14 mouse cellular contexts compared by ENCODE assay signal in genomic region chr4:137791440-137791839, GRCm38 (mm10). TPM values are rescaled to one million over a fixed set of nuclear protein-coding genes. Genes with fewer than 3 reads are reported as not detected.
DNase-seq lines count a peak whose midpoint lies in the region; ATAC-seq lines count a peak whose summit lies in the region.
"Had no signal": no experiment of that assay in that cellular context is flagged by ENCODE, and none has a peak within 500 bp of the region (broad histone marks: within the 10 kb centered on the region; RNA-seq: fewer than 3 reads in every experiment).

No protein-coding gene starts in this region.

- no peaks in the 10 kb centered on the region for H3K36me3 ChIP-seq in forebrain, embryonic 12.5 days (replicated peaks)
- H3K36me3 ChIP-seq in forebrain, embryonic 15.5 days: no peaks in the 10 kb centered on the region
- no peaks in the 10 kb centered on the region for H3K36me3 ChIP-seq in midbrain, embryonic 10.5 days
- no peaks in the 10 kb centered on the region for H3K36me3 ChIP-seq in midbrain, embryonic 15.5 days (replicated peaks)
- no peaks in the 10 kb centered on the region for H3K36me3 ChIP-seq in embryonic facial prominence, embryonic 10.5 days (replicated peaks)
- H3K36me3 ChIP-seq in midbrain, embryonic 12.5 days: no peaks in the 10 kb centered on the region
- H3K36me3 ChIP-seq: liver, embryonic 12.5 days had no signal

- H3K27me3 ChIP-seq in forebrain, embryonic 12.5 days: peaks cover 18% of the 10 kb centered on the region
- H3K27me3 ChIP-seq in forebrain, embryonic 15.5 days: peaks cover 6% of the 10 kb centered on the region; the same call in 1 of the 2 replicates
- H3K27me3 ChIP-seq in midbrain, embryonic 10.5 days (ENCODE audit: low read depth, poor library complexity, severe bottlenecking): peaks cover 29% of the 10 kb centered on the region
- peaks cover 6% of the 10 kb centered on the region; the same call in 1 of the 2 replicates for H3K27me3 ChIP-seq in midbrain, embryonic 15.5 days (replicated peaks)
- peaks cover 30% of the 10 kb centered on the region for H3K27me3 ChIP-seq in embryonic facial prominence, embryonic 10.5 days (replicated peaks; ENCODE audit: low read depth, poor library complexity, severe bottlenecking)
- H3K27me3 ChIP-seq in midbrain, embryonic 12.5 days: peaks cover 23% of the 10 kb centered on the region

- no peak for DNase-seq in midbrain, embryonic 10.5 days (ENCODE audit: low spot score)
- DNase-seq in embryonic facial prominence, embryonic 10.5 days (ENCODE audit: low spot score): no peak
- DNase-seq in urinary bladder, postnatal 25 days (ENCODE audit: low spot score): no peak
- no peak for DNase-seq in right cerebral cortex, adult 2 months (ENCODE audit: low spot score in 2 of 2)
- DNase-seq: adrenal gland, adult 8-10 months; heart, postnatal 36 days; kidney, adult 18-20 months; lung, postnatal 10 days; right cerebral cortex, postnatal 25 days had no signal

- H3K4me3 ChIP-seq in forebrain, embryonic 12.5 days (replicated peaks): no peak overlapping the region
- no peak overlapping the region for H3K4me3 ChIP-seq in forebrain, embryonic 15.5 days
- no peak overlapping the region for H3K4me3 ChIP-seq in midbrain, embryonic 10.5 days
- no peak overlapping the region for H3K4me3 ChIP-seq in midbrain, embryonic 15.5 days
- no peak overlapping the region for H3K4me3 ChIP-seq in embryonic facial prominence, embryonic 10.5 days
- no peak overlapping the region for H3K4me3 ChIP-seq in midbrain, embryonic 12.5 days
- H3K4me3 ChIP-seq: liver, embryonic 12.5 days had no signal

- ATAC-seq in forebrain, embryonic 12.5 days (ENCODE audit: low FRiP score): no peak
- no peak for ATAC-seq in forebrain, embryonic 15.5 days (replicated peaks)
- ATAC-seq in midbrain, embryonic 15.5 days (replicated peaks): no peak
- no peak for ATAC-seq in midbrain, embryonic 12.5 days (ENCODE audit: low FRiP score, low read depth)
- ATAC-seq: liver, embryonic 12.5 days had no signal

- H3K9me3 ChIP-seq in forebrain, embryonic 12.5 days: no peaks in the 10 kb centered on the region
- H3K9me3 ChIP-seq in forebrain, embryonic 15.5 days: no peaks in the 10 kb centered on the region
- H3K9me3 ChIP-seq in midbrain, embryonic 10.5 days (replicated peaks): no peaks in the 10 kb centered on the region
- no peaks in the 10 kb centered on the region for H3K9me3 ChIP-seq in midbrain, embryonic 15.5 days
- no peaks in the 10 kb centered on the region for H3K9me3 ChIP-seq in embryonic facial prominence, embryonic 10.5 days
- no peaks in the 10 kb centered on the region for H3K9me3 ChIP-seq in midbrain, embryonic 12.5 days
- H3K9me3 ChIP-seq: liver, embryonic 12.5 days had no signal

- 23% methylated on average over 7 of the region's 7 CpGs for WGBS in forebrain, embryonic 12.5 days
- WGBS in forebrain, embryonic 15.5 days: 14% methylated on average over 7 of the region's 7 CpGs
- WGBS in midbrain, embryonic 10.5 days: 21% methylated on average over 7 of the region's 7 CpGs
- 19% methylated on average over 7 of the region's 7 CpGs for WGBS in midbrain, embryonic 15.5 days
- WGBS in embryonic facial prominence, embryonic 10.5 days: 20% methylated on average over 7 of the region's 7 CpGs
- 22% methylated on average over 7 of the region's 7 CpGs for WGBS in midbrain, embryonic 12.5 days

- H3K9ac ChIP-seq in forebrain, embryonic 12.5 days: no peak overlapping the region
- no peak overlapping the region for H3K9ac ChIP-seq in forebrain, embryonic 15.5 days (replicated peaks)
- no peak overlapping the region for H3K9ac ChIP-seq in midbrain, embryonic 15.5 days
- H3K9ac ChIP-seq in midbrain, embryonic 12.5 days (replicated peaks): no peak overlapping the region
- H3K9ac ChIP-seq: liver, embryonic 12.5 days had no signal

- no peak overlapping the region for H3K4me2 ChIP-seq in forebrain, embryonic 12.5 days
- H3K4me2 ChIP-seq in forebrain, embryonic 15.5 days (replicated peaks): no peak overlapping the region
- H3K4me2 ChIP-seq in midbrain, embryonic 15.5 days: no peak overlapping the region
- no peak overlapping the region for H3K4me2 ChIP-seq in midbrain, embryonic 12.5 days (replicated peaks)
- H3K4me2 ChIP-seq: liver, embryonic 12.5 days had no signal

- peaks cover 38% of the 10 kb centered on the region for H3K4me1 ChIP-seq in forebrain, embryonic 12.5 days
- peaks cover 18% of the 10 kb centered on the region for H3K4me1 ChIP-seq in forebrain, embryonic 15.5 days
- H3K4me1 ChIP-seq in midbrain, embryonic 10.5 days: peaks cover 74% of the 10 kb centered on the region
- H3K4me1 ChIP-seq in midbrain, embryonic 15.5 days: peaks cover 15% of the 10 kb centered on the region
- peaks cover 52% of the 10 kb centered on the region for H3K4me1 ChIP-seq in embryonic facial prominence, embryonic 10.5 days
- H3K4me1 ChIP-seq in midbrain, embryonic 12.5 days: peaks cover 41% of the 10 kb centered on the region

- 0 out of 2 replicates have a peak overlapping the region, but pooled peaks have one; percentile 5 for H3K27ac ChIP-seq in forebrain, embryonic 12.5 days
- H3K27ac ChIP-seq in forebrain, embryonic 15.5 days (replicated peaks): no peak overlapping the region
- H3K27ac ChIP-seq in midbrain, embryonic 10.5 days (replicated peaks): peak overlapping the region; percentile 55
- H3K27ac ChIP-seq in midbrain, embryonic 15.5 days: no peak overlapping the region
- peak overlapping the region; percentile 5; the same call in 1 of the 2 replicates for H3K27ac ChIP-seq in embryonic facial prominence, embryonic 10.5 days (replicated peaks)
- 0 out of 2 replicates have a peak overlapping the region, but pooled peaks have one; percentile 8 for H3K27ac ChIP-seq in midbrain, embryonic 12.5 days (replicated peaks)
- H3K27ac ChIP-seq: liver, embryonic 12.5 days had no signal

RNA-seq across cellular contexts. Expression of gene Alpl, which starts 4.7 kb away (rescaled TPM):
- 13.1 and 15.5 TPM in 2 replicates for polyA plus RNA-seq in forebrain, embryonic 12.5 days (2016; fragmentation: Nextera tagmentation; extraction: Ambion mirVana)
- polyA plus RNA-seq in forebrain, embryonic 15.5 days (2015; fragmentation: Nextera tagmentation; extraction: Ambion mirVana): 6.5 and 8.1 TPM in 2 replicates
- 34.2 and 38.6 TPM in 2 replicates for polyA plus RNA-seq in midbrain, embryonic 10.5 days (2016; fragmentation: Nextera tagmentation; extraction: Ambion mirVana)
- 8.8 and 9.6 TPM in 2 replicates for polyA plus RNA-seq in midbrain, embryonic 15.5 days (2015; fragmentation: Nextera tagmentation; extraction: Ambion mirVana)
- 12.9 and 18.7 TPM in 2 replicates for polyA plus RNA-seq in embryonic facial prominence, embryonic 10.5 days (2016; fragmentation: Nextera tagmentation; extraction: Ambion mirVana)
- 14.7 and 17.1 TPM in 2 replicates for polyA plus RNA-seq in midbrain, embryonic 12.5 days (2016; fragmentation: Nextera tagmentation; extraction: Ambion mirVana)

Comparison
In these comparisons a context has a peak if more than half of its experiments do, and no peak if none do; other contexts are left out.
1. H3K27ac ChIP-seq: peak in forebrain, embryonic 12.5 days (single experiment), midbrain, embryonic 10.5 days (single experiment), embryonic facial prominence, embryonic 10.5 days (single experiment) and midbrain, embryonic 12.5 days (single experiment); none in forebrain, embryonic 15.5 days (single experiment) and midbrain, embryonic 15.5 days (single experiment).